In genomic region chr9:32612426-32612825, GRCm38 (mm10) we compare ENCODE assay signal across 14 mouse cellular contexts. TPM values are rescaled to one million over a fixed set of nuclear protein-coding genes. Genes with fewer than 3 reads are reported as not detected.
DNase-seq lines count a peak whose midpoint lies in the region; ATAC-seq and TF ChIP-seq lines count a peak whose summit lies in the region.
"Had no signal": no experiment of that assay in that cellular context is flagged by ENCODE, and none has a peak within 500 bp of the region (broad histone marks: within the 10 kb centered on the region; RNA-seq: fewer than 3 reads in every experiment).

No protein-coding gene starts in this region.

- no peak overlapping the region for H3K4me2 ChIP-seq in kidney, postnatal 0 days (ENCODE audit: low read length)
- H3K4me2 ChIP-seq in stomach, embryonic 16.5 days (ENCODE audit: low read depth, low read length), result no peak overlapping the region
- H3K4me2 ChIP-seq in stomach, postnatal 0 days (replicated peaks; ENCODE audit: low read depth), result no peak overlapping the region
- H3K4me2 ChIP-seq: liver, embryonic 12.5 days had no signal

- H3K9ac ChIP-seq in kidney, postnatal 0 days (ENCODE audit: low read depth, low read length), result no peak overlapping the region
- no peak overlapping the region for H3K9ac ChIP-seq in stomach, embryonic 16.5 days (ENCODE audit: low read length)
- no peak overlapping the region for H3K9ac ChIP-seq in stomach, postnatal 0 days (ENCODE audit: low read length)
- H3K9ac ChIP-seq: liver, embryonic 12.5 days had no signal

- H3K4me1 ChIP-seq in kidney, postnatal 0 days (replicated peaks; ENCODE audit: insufficient read depth, low read length), result peaks cover 3% of the 10 kb centered on the region; the same call in 1 of the 2 replicates
- no peaks in the 10 kb centered on the region for H3K4me1 ChIP-seq in stomach, embryonic 16.5 days (ENCODE audit: control insufficient read depth, insufficient read depth, low read length)
- H3K4me1 ChIP-seq in stomach, postnatal 0 days (replicated peaks; ENCODE audit: control insufficient read depth, insufficient read depth), result no peaks in the 10 kb centered on the region

- peak overlapping the region; percentile 65 for H3K27ac ChIP-seq in gastrocnemius, adult 2 months
- peak overlapping the region; percentile 57; the same call in 1 of the 2 replicates for H3K27ac ChIP-seq in kidney, postnatal 0 days
- H3K27ac ChIP-seq in stomach, embryonic 16.5 days (ENCODE audit: low read length), result peak overlapping the region; percentile 4; the same call in 1 of the 2 replicates
- no peak overlapping the region for H3K27ac ChIP-seq in stomach, postnatal 0 days (replicated peaks)
- H3K27ac ChIP-seq: liver, embryonic 12.5 days; macrophage had no signal

- TF ChIP-seq EP300 in stomach, postnatal 0 days (optimal IDR thresholded peaks at IDR 0.05), result no peak

- WGBS in kidney, postnatal 0 days, result 89% methylated on average over 5 of the region's 5 CpGs
- WGBS in stomach, embryonic 16.5 days, result 80% methylated on average over 5 of the region's 5 CpGs
- 84% methylated on average over 5 of the region's 5 CpGs for WGBS in stomach, postnatal 0 days

- no peaks in the 10 kb centered on the region for H3K27me3 ChIP-seq in kidney, postnatal 0 days (ENCODE audit: insufficient read depth, low read length)
- no peaks in the 10 kb centered on the region for H3K27me3 ChIP-seq in stomach, embryonic 16.5 days (ENCODE audit: control insufficient read depth, insufficient read depth, low read length)
- H3K27me3 ChIP-seq in stomach, postnatal 0 days (ENCODE audit: control insufficient read depth, insufficient read depth, low read length), result no peaks in the 10 kb centered on the region
- H3K27me3 ChIP-seq in splenic B cell, adult 2 months (ENCODE audit: control insufficient read depth, insufficient read depth, low read length, poor library complexity, severe bottlenecking), result no peaks in the 10 kb centered on the region

- DNase-seq in gastrocnemius, adult 2 months, result no peak
- DNase-seq in gastrocnemius, postnatal 10 days, result no peak
- no peak for DNase-seq in kidney, postnatal 0 days (ENCODE audit: low spot score)
- DNase-seq in kidney, postnatal 10 days, result no peak
- no peak for DNase-seq in stomach, postnatal 0 days (ENCODE audit: low spot score)
- peak; percentile 53 for DNase-seq in splenic B cell, adult 2 months (ENCODE audit: low read depth, low spot score)
- DNase-seq in frontal cortex, postnatal 25 days (ENCODE audit: low spot score in 2 of 2), result no peak
- DNase-seq: adrenal gland, adult 2 months; cerebellum, postnatal 10 days; kidney, adult 11 months; midbrain, embryonic 14.5 days had no signal

- H3K36me3 ChIP-seq in kidney, postnatal 0 days (ENCODE audit: insufficient read depth, low read length), result no peaks in the 10 kb centered on the region
- H3K36me3 ChIP-seq in stomach, embryonic 16.5 days (ENCODE audit: control insufficient read depth, insufficient read depth, low read length), result no peaks in the 10 kb centered on the region
- H3K36me3 ChIP-seq in stomach, postnatal 0 days (ENCODE audit: control insufficient read depth, insufficient read depth, low read length), result no peaks in the 10 kb centered on the region
- H3K36me3 ChIP-seq in splenic B cell, adult 2 months (ENCODE audit: control insufficient read depth, insufficient read depth, low read length, poor library complexity, severe bottlenecking), result no peaks in the 10 kb centered on the region
- H3K36me3 ChIP-seq: liver, embryonic 12.5 days had no signal

- H3K9me3 ChIP-seq in kidney, postnatal 0 days (replicated peaks; ENCODE audit: low read length), result no peaks in the 10 kb centered on the region
- no peaks in the 10 kb centered on the region for H3K9me3 ChIP-seq in stomach, embryonic 16.5 days (replicated peaks; ENCODE audit: control insufficient read depth, low read length)
- no peaks in the 10 kb centered on the region for H3K9me3 ChIP-seq in stomach, postnatal 0 days (ENCODE audit: control insufficient read depth, low read length)
- H3K9me3 ChIP-seq: liver, embryonic 12.5 days had no signal

- no peak for TF ChIP-seq CTCF in gastrocnemius, adult 2 months (IDR thresholded peaks at IDR 0.05)
- no peak for TF ChIP-seq CTCF in kidney, postnatal 0 days (IDR thresholded peaks at IDR 0.05; ENCODE audit: low read depth)
- TF ChIP-seq CTCF in stomach, postnatal 0 days (IDR thresholded peaks at IDR 0.05; ENCODE audit: low read depth), result no peak

- intact Hi-C loops in gastrocnemius, adult 2 months (cut with DNase I), result no loop called here

- no peak overlapping the region for H3K4me3 ChIP-seq in gastrocnemius, adult 2 months
- no peak overlapping the region for H3K4me3 ChIP-seq in kidney, postnatal 0 days (replicated peaks; ENCODE audit: low read depth, low read length)
- no peak overlapping the region for H3K4me3 ChIP-seq in stomach, embryonic 16.5 days (replicated peaks; ENCODE audit: low read length)
- no peak overlapping the region for H3K4me3 ChIP-seq in stomach, postnatal 0 days (ENCODE audit: low read depth, low read length)
- H3K4me3 ChIP-seq: liver, embryonic 12.5 days had no signal

- ATAC-seq in kidney, postnatal 0 days (replicated peaks; ENCODE audit: low FRiP score, low read depth), result no peak
- ATAC-seq in stomach, embryonic 16.5 days (ENCODE audit: insufficient read depth, low FRiP score), result no peak
- ATAC-seq in stomach, postnatal 0 days (ENCODE audit: low FRiP score, low TSS enrichment), result no peak
- ATAC-seq: liver, embryonic 12.5 days had no signal

RNA-seq across cellular contexts. Expression of gene Ets1, which starts 23.6 kb away (rescaled TPM):
- total RNA-seq in gastrocnemius, adult 2 months (2021), result 10 to 100 TPM; 11.6 to 11.7 TPM
- total RNA-seq in gastrocnemius, postnatal 10 days (2021), result 10 to 100 TPM; 36.6 to 47.7 TPM
- polyA plus RNA-seq in kidney, postnatal 0 days (2015; fragmentation: Nextera tagmentation; extraction: Ambion mirVana), result 48.1 and 50.2 TPM in 2 replicates
- 36.0 and 43.7 TPM in 2 replicates for polyA plus RNA-seq in stomach, embryonic 16.5 days (2015; fragmentation: Nextera tagmentation; extraction: Ambion mirVana)
- polyA plus RNA-seq in stomach, postnatal 0 days (2015; fragmentation: Nextera tagmentation; extraction: Ambion mirVana), result 8.8 and 9.9 TPM in 2 replicates
